Mouse (Mus musculus): ENCODE measurements at regions not wholly inside any gene's neighbourhood (a gene's known extent, or its start where the extent isn't known, plus 50 kb on each side); places are given as distances from the start of the nearest gene placed in this dataset.

DNA sequence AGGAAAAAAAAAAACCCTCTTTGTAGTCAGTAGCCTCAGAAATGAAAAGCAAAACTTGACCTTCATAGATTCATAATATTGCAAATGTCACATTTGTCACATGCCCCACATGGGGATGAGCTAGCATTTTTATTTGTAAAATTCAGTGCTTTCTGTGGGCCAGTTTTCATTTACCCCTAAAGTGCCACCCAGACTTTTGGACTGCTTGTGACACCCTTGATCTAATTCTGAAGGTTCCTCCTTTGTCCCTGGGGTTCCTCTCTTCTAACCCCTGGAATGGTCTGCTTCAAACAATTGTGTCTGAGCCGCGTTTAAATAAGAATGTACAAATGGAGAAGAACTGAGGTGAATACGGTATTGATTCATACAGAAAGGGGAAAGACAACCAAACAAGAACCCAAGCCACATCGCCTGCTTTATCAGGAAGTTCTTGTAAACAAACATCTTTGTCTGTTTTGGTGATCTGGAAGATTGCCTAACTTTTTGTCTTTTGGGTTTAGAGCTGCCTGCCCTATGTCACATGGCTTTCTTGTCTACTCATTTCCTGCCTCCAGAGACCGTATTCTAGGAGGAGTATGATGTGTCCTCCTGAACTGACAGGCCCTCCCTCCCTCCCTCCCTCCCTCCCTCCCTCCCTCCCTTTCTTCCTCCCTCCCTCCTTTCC lies 203.1 kb upstream of the Gm9833 start:
- peak; percentile 57 for ATAC-seq (replicated peaks; ENCODE audit: poor library complexity, severe bottlenecking)

DNA sequence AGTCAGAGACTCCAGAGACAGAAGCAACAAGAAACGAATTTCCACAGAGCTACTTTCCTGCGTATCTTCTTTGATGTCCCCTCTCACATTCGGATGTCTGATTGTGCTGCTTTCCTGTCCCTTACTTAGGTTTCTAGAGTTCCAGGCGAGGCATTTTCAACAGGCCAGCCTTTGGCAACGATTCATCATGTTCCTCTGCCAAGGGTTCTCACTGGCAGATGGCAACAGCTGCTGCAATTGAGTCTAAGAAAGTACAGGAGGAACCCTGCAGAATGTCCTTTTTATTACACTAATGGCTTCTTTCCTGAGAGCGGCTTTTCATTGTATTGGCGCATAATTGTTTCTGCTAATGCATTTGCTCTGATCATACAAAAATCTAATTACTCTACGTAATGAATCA lies 202.3 kb upstream of the Gm9833 start:
- ATAC-seq (replicated peaks; ENCODE audit: poor library complexity, severe bottlenecking), result no peak

DNA sequence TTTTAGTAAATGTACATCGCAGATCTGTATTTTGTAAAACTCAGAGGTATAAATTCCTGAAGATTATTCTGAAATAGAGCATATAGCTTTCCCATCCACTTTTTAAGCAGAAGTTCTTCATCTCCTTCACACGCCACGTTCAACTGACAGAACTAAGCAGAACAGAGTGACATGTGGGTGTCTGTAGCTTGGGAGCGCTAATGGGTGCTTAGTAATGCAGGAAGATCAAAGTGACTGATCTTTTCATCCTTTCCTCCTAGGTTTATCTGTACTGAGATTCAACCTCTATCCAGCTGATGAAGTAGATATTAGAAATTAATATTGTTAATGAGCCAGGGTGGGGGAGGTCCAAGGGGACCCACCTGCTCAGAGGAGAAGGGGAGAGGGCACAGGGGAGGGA lies 201.8 kb upstream of the Gm9833 start:
- no peak for ATAC-seq (replicated peaks; ENCODE audit: poor library complexity, severe bottlenecking)

DNA sequence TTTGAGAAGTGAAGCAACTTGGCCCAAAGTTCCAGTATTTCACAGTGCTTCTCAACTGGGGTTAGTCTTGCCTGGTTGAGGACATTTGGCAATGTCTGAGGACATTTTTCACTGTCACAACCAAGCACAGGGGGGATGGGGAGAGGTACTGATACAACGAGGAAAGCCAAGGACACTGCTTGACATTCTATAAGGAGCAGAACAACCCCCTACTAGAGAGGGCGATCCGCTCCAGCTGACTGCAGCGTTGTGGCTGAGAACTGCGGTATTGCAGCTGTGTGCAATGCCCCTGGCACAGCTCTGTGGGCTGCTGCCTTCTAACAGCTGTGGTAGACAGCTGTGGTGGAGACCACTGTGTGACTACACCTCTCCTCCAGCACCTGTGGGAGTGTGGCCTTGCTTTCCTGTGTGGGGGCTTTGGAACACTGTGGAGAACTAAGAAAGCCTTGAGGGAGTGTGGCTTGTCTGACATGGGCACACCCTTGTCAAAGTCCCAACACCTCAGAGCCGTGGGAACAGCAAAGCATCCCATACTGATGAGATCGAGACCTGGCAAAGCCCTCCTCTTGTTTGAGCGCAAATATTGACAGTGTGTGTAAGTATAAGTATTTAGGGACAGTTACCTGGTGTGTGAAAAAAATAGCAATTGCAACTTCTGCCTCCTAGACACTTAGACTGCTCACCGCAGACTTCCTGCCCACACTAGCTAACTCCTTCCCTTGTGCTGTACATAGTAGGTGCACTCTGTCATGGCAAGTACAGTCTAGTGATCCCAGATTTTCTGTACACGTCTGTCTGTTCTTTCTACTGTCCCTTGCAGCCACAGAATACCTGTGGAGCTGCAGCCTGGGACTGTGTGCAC lies 200.9 kb upstream of the Gm9833 start:
- ATAC-seq (replicated peaks; ENCODE audit: poor library complexity, severe bottlenecking), result peak; percentile 77

GRCm38 (mm10) chr3:9887627-9887994 lies 200.3 kb upstream of the Gm9833 start:
- 0 out of 2 replicates have a peak, but pooled peaks have one; percentile 0 for ATAC-seq (replicated peaks; ENCODE audit: poor library complexity, severe bottlenecking)

- no peak for ATAC-seq (replicated peaks; ENCODE audit: poor library complexity, severe bottlenecking)
Measured at GRCm38 (mm10) chr3:9888051-9888450, 199.9 kb upstream of the Gm9833 start.

DNA sequence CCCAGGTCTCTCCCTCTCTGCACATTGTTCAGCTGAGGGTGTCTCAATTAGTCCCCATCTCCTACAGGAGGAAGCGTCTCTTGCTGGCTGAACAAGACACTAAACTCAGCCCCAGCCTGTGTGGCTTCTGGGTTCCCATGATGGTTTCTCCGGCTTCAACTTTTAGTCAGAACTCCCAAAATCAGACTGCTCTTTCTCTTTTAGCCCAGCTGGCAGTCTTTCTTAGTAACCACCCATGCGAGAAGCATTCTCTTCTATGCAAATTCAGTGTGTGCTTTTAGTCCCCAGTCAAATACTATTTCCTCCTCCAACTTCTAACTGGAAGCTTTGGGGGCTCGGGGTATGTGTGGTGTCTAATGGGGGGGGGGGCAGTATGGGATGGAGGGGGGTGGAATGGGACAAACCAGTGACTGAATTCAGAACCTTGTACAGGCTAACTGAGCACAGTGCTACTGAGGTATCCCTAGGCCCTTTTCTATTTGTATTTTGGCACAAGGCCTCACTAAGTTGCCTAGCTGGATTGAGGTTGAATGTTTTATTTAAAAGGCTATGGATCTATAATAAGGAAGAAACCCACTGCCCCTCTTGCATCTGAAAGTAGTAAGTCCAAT lies 194.9 kb upstream of the Gm9833 start:
- ATAC-seq (replicated peaks; ENCODE audit: poor library complexity, severe bottlenecking), result no peak

GRCm38 (mm10) chr3:9895396-9896135 lies 192.3 kb upstream of the Gm9833 start:
- ATAC-seq (replicated peaks; ENCODE audit: poor library complexity, severe bottlenecking), result peak; percentile 78

DNA sequence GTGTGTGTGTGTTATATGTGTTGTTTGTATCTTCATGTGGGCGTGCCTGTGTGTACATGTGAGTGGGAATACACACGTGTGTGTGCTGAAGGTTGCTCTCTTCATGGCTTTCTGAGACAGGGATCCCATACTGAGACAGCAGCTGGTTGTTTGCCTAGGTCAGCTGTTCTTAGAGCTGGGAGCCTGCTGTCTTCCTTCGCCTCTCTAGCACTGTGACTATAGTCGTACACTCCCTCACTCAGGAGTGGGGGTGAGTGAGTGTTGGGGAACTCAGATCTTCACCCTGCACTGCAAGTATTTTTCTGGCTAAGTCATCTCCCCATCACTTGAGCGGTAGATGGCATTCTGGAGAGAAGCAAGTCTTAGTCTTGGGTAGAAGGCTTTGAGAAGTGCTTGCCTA lies 191.6 kb upstream of the Gm9833 start:
- no peak for ATAC-seq (replicated peaks; ENCODE audit: poor library complexity, severe bottlenecking)

DNA sequence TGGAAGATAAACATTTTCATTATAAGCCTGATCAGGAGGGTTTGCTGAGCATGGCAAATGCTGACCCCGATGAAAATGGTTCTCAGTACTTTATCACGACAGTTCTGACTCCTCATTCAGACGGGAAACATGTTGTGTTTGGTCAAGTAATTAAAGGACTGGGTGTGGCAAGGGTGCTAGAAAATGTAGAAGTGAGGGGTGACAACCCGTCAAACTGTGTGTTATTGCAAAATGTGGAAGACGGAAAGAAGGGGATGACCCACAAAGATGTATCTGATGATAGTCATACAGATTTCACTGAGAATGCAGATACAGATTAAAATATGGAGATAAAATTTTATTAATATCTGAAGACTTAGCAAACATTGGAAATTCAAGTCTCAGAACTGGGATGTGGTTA lies 186.2 kb upstream of the Gm9833 start:
- ATAC-seq (replicated peaks; ENCODE audit: poor library complexity, severe bottlenecking), result peak; percentile 98

DNA sequence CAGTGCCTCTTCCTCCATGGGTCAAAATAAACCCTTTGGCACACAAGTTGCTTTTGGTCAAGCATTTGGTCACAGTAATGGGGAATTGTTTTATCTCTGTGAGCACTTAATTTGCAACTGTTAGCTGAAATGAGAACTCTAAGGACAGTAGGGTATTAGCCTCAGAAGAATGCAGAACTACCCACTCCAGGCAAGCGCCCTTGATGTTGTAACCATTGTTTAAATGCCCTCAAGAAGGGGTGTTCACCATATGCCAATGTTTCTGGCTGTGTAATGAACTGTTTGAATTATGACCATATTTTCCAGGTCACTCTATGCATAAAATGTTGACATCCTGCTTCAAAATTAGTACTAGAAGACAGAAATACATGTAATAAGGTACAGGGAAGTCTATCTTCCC lies 174.6 kb upstream of the Gm9833 start:
- peak; percentile 91 for ATAC-seq (replicated peaks; ENCODE audit: poor library complexity, severe bottlenecking)

GRCm38 (mm10) chr3:9916538-9917106 lies 171.3 kb upstream of the Gm9833 start:
- ATAC-seq (replicated peaks; ENCODE audit: poor library complexity, severe bottlenecking), result no peak

DNA sequence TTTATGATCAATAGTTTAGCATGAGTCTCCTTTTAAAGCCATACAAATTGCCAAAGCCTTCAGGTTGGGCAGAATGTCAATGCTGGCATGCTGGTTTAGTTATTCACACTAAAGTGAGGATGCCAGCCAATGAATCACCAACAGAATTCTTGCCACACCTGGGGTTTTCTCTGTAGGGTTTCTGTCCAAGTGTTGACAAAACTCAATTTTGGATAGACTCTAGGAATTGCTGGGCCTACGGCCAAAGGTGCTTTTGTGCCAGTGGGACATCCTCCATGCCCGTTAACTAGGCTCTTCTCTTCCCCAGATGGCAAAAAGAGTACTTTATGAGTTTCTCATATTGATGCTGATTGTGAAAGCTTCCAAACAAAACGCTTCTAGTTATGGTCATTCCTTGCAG lies 167.6 kb upstream of the Gm9833 start:
- no peak for ATAC-seq (replicated peaks; ENCODE audit: poor library complexity, severe bottlenecking)

- peak; percentile 68 for ATAC-seq (replicated peaks; ENCODE audit: poor library complexity, severe bottlenecking)
Measured at GRCm38 (mm10) chr3:9921730-9922129, 166.2 kb upstream of the Gm9833 start.

DNA sequence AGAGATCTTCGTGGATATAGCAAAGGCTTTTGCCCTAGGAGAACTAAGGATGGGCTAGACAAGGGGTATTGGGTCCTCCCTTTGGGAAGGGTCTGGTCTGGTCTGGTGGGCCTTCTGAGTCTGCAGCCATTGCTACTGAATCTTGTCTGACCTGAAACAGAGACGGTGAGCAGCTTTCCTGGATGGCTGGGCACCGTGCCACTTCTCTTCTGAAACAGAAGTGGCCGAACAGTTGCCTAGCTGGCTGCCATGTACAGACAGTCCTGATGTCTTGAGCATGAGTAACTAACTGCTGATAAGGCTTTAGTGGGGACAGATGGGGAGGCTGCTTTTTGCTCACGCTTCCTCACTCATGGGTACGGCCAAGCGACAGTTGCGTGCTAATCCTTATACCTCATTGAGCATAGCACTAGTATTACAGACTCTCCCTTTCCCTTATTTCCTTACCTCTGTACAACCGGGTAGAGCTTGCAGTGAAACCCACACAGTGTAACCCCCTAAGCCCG lies 165.3 kb upstream of the Gm9833 start:
- ATAC-seq (replicated peaks; ENCODE audit: poor library complexity, severe bottlenecking), result no peak

GRCm38 (mm10) chr3:9924630-9925029 lies 163.3 kb upstream of the Gm9833 start:
- peak; percentile 53 for ATAC-seq (replicated peaks; ENCODE audit: poor library complexity, severe bottlenecking)

- no peak for ATAC-seq (replicated peaks; ENCODE audit: poor library complexity, severe bottlenecking)
Measured at GRCm38 (mm10) chr3:9936853-9937441, 151.0 kb upstream of the Gm9833 start.

- ATAC-seq (replicated peaks; ENCODE audit: poor library complexity, severe bottlenecking), result no peak
Measured at GRCm38 (mm10) chr3:9938651-9939050, 149.3 kb upstream of the Gm9833 start.

- ATAC-seq (replicated peaks; ENCODE audit: poor library complexity, severe bottlenecking), result peak; percentile 78
Measured at GRCm38 (mm10) chr3:9942631-9943030, 145.3 kb upstream of the Gm9833 start.
